In the genomic region with DNA sequence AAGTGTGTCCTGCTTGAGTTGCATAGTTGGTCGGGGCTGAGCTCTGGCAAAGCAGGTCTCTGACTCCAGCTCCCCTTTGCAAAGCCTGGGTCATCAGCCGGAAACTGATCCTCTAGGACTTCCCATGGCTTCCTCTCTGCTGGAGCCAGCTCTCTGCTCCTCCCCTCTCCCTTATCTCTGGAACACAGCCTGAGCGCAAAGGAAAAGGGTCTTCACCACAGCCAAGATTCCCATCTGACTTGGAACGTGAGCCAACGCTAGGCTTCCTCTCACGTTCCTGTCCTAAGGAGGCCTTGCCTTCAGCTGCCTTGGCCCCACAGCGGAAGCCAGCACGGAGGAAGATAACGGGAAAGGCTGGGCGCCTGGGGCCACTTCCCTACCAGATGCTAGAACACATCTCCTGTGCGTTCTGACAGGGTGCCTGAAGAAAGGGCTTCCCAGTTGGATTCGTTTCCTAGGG, we compare ENCODE assay signal across 8 mouse cellular contexts.
DNase-seq lines count a peak whose midpoint lies in the region; ATAC-seq and TF ChIP-seq lines count a peak whose summit lies in the region.

No protein-coding gene starts in this region.

- no peaks in the 10 kb centered on the region for H3K27me3 ChIP-seq in kidney, adult 2 months (replicated peaks; ENCODE audit: control insufficient read depth, insufficient read depth, low read length)
- H3K27me3 ChIP-seq in lung, embryonic 15.5 days: no peaks in the 10 kb centered on the region
- no peaks in the 10 kb centered on the region for H3K27me3 ChIP-seq in midbrain, embryonic 13.5 days

- DNase-seq in adrenal gland, postnatal 14 days: peak; percentile 72
- peak; percentile 93 for DNase-seq in kidney, adult 2 months
- DNase-seq in natural killer cell, adult 2 months (ENCODE audit: low spot score in 2 of 2): no peak
- no peak for DNase-seq in spleen, adult 18-20 months
- no peak for DNase-seq in right cerebral cortex, adult 18-20 months

- H3K36me3 ChIP-seq in kidney, adult 2 months (ENCODE audit: control insufficient read depth, insufficient read depth, low read length): no peaks in the 10 kb centered on the region
- no peaks in the 10 kb centered on the region for H3K36me3 ChIP-seq in lung, embryonic 15.5 days
- H3K36me3 ChIP-seq in midbrain, embryonic 13.5 days: no peaks in the 10 kb centered on the region

- H3K27ac ChIP-seq in kidney, adult 2 months (ENCODE audit: insufficient read depth, low read depth, low read length): peak overlapping the region; percentile 85
- peak overlapping the region; percentile 51 for H3K27ac ChIP-seq in lung, embryonic 15.5 days
- H3K27ac ChIP-seq in midbrain, embryonic 13.5 days: no peak overlapping the region

- 62% methylated on average over 12 of the region's 12 CpGs for WGBS in kidney, adult 2 months
- 31% methylated on average over 12 of the region's 12 CpGs for WGBS in lung, embryonic 15.5 days
- WGBS in midbrain, embryonic 13.5 days: 86% methylated on average over 12 of the region's 12 CpGs

- no peak overlapping the region for H3K4me2 ChIP-seq in lung, embryonic 15.5 days
- no peak overlapping the region for H3K4me2 ChIP-seq in midbrain, embryonic 13.5 days (replicated peaks)

- H3K4me3 ChIP-seq in kidney, adult 2 months (ENCODE audit: insufficient read depth, low read depth, low read length): no peak overlapping the region
- no peak overlapping the region for H3K4me3 ChIP-seq in lung, embryonic 15.5 days
- no peak overlapping the region for H3K4me3 ChIP-seq in midbrain, embryonic 13.5 days (replicated peaks)

- no peak for TF ChIP-seq POLR2A in kidney, adult 2 months (IDR thresholded peaks at IDR 0.05; ENCODE audit: low read depth, low read length)

- H3K4me1 ChIP-seq in kidney, adult 2 months (ENCODE audit: control insufficient read depth, insufficient read depth, low read length): peaks cover 7% of the 10 kb centered on the region
- H3K4me1 ChIP-seq in lung, embryonic 15.5 days: peaks cover 37% of the 10 kb centered on the region
- H3K4me1 ChIP-seq in midbrain, embryonic 13.5 days (replicated peaks): no peaks in the 10 kb centered on the region

- no peak for TF ChIP-seq CTCF in kidney, adult 2 months (conservative IDR thresholded peaks at IDR 0.05; ENCODE audit: insufficient read depth, insufficient read length, low read depth, low read length)

- H3K9me3 ChIP-seq in lung, embryonic 15.5 days: no peaks in the 10 kb centered on the region
- no peaks in the 10 kb centered on the region for H3K9me3 ChIP-seq in midbrain, embryonic 13.5 days

- no peak overlapping the region for H3K9ac ChIP-seq in lung, embryonic 15.5 days
- H3K9ac ChIP-seq in midbrain, embryonic 13.5 days (replicated peaks): no peak overlapping the region

- ATAC-seq in granulocyte monocyte progenitor cell, adult 5-6 weeks (replicated peaks; ENCODE audit: poor library complexity, severe bottlenecking): peak; percentile 50
- peak; percentile 81 for ATAC-seq in lung, embryonic 15.5 days (ENCODE audit: borderline replicate concordance, extremely low read depth, low FRiP score, low TSS enrichment)
- no peak for ATAC-seq in midbrain, embryonic 13.5 days

Comparison
In these comparisons a context has a peak if more than half of its experiments do, and no peak if none do; other contexts are left out.
1. DNase-seq: peak in adrenal gland, postnatal 14 days (single experiment) and kidney, adult 2 months (single experiment); none in natural killer cell, adult 2 months (0 of 2), spleen, adult 18-20 months (0 of 2) and right cerebral cortex, adult 18-20 months (single experiment).